Mouse (Mus musculus): ENCODE data around the gene Ssbp3. TPM values are rescaled to one million over a fixed set of nuclear protein-coding genes. Genes with fewer than 3 reads are reported as not detected.
A peak's percentile ranks its signal among the peaks of the same experiment; 100 is the strongest.

Gene Ssbp3
- total RNA-seq, 2 experiments from 2014 or later, result 41.6 to 49.9 TPM

DNA sequence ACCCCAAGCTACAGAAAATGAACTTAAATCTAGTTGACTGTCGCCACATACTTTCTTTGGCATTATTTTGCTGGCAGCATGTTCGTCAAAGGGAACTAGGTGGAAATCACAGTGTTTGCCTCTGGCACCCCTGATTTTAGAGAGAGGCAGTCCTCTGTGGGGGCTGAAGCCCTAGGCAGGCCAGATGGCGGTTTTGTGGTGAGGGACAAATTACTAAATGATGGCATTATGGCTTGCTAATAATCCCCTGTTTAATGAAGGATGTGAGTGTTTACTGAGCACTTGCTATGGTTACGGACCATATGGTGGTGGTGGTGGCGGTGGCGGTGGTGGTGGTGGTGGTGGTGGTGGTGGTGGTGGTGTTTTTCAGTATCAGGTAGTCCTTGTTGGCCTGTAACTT, 16.5 kb downstream of the Ssbp3 start:
- no peak for DNase-seq
- intact Hi-C loops (cut with DNase I), result no loop called here

DNA sequence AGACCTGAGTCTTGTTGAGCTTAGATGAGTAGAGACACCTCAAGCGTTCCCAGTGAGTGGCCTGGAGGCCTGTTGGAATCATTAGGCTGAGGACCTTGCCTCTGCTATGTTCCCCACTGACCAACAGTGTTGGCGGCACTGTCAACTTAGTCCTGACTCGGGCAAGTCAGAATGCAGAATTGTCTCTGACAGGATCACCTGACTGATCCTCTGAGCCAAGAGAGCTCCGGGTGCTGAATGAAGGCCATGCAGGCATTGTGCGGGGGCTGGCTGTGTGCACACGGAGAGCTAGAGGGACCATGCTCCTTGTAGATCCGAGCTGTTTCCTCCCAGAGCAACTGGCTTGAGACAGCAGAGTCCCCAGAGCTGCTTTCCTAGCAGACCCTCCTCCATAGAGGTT, 18.5 kb downstream of the Ssbp3 start:
- peak in 1 of 2 experiments; percentile 38 for DNase-seq
- intact Hi-C loops (cut with DNase I), result no loop called here

DNA sequence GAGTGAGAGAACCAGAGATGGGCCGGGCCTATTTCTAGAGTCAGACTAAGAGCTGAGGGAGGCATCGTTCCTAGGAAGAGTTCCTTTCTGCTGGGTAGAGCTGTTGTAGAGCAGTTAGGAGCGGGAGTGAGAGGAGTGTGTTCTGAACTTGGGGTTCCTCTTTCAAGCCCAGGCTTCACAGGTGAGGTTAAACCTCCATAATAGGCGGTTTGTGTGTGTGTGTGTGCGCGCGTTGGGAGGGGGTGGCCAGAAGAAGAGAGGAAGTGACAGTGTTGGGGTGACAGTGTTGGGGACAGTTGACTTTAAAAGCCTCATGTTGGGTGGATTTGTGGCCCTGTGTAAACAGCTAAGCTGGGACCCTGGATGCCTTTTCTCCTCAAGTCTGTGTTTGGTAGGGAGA, 22.1 kb downstream of the Ssbp3 start:
- intact Hi-C loops (cut with DNase I), result no loop called here
- DNase-seq, result no peak

DNA sequence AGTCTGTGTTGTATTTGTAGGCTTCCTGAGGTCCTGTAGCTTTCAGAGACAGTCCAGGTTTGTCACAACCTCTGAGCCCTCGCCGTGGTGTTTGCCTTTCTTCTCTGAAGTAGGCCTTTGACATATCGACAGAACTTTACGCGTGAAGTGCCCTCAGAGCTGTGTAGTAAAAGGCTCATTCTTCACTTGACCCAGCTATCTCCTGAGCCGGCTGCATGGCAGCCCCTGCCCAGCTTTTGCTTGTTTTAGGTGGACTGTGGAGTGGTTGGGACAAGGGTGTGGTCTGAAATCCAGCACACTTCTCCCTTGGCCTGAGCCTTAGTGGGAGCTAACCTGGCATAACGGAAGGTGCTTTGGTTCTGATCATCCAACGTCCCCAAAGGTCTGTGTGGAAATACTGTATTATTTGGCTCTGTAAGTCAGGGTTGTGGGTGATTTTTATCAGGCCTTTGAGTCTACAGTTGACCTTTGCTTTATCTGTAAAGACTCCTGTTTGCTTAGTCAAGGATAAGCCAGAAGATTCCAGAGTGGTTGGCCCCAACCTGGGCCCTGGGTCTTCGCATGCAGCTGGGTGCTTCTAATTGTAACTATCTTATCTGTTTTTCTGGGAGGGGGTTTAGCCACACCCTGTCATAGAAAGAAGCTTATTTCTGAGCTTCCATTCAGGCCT, 23.4 kb downstream of the Ssbp3 start:
- no peak for DNase-seq
- intact Hi-C loops (cut with DNase I), result no loop called here

DNA sequence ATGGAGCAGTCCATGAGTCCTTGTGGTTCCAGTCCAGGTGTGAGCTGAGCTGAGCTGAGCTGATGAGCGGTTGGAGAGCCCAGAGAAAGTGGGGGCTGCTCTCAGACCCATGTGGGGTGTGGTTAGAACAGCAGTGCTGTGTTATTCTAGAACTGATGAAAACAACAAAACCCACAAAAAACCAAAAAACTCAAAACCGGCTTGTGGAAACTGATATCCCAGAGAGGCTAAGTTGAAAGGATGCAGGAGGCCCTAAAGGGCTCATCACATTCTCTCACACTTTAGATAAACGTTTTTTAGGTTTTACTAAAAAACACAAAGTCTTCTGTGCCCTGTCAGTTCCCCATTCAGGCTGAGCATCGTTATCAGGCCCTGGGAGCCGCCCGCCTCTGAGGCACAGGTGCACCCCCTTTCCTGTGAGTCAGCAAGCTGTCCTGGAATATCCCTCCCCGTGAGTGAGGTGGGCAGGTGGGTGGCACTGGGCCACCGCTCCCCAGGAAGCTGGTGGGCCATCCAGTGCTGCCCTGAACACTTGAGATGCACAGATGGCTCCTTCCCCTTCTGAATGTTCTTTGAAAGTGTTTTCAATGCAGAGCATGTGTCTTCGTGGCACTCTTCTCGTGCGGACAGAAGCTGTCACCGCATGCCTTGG, 24.6 kb downstream of the Ssbp3 start:
- intact Hi-C loops (cut with DNase I), result no loop called here
- DNase-seq, result no peak

DNA sequence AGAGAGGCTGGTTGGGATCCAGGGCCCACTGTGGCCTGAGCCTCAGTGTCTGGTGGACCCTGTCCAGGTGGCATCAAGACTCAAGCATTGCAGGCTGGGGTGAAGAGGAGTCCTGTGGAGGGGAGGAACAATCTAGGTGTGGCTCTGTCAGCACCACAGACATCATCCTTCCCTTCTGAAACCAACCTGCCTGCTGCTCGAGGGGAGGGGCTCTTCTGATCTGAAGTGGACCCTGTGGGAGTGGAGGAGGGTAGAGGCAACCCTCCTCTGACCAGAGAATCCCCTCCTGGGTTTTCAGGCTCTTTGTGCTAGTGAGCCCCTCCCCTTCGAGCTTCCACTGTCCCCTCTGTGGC, 25.1 kb downstream of the Ssbp3 start:
- intact Hi-C loops (cut with DNase I), result no loop called here

DNA sequence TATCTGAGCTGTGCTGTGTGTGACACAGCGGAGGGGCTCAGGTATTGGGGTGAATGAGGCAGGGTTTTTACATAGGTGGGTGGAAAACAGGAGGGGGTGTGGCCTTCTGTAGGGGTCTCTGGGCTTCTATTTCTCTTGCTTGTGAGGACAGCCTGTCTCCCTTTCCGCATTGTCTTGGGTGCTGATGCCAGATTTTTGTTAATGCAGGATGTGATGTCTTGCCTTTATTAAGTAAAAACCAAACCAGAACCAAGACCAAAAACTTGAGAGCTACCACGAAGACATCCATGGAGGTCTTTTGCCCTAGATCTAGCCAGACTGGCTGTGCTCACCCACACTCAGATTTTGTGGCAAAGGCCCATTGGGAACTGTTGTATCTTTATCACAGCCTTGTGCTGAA, 25.5 kb downstream of the Ssbp3 start:
- DNase-seq, result no peak
- intact Hi-C loops (cut with DNase I), result no loop called here

More for the DNA sequence above, 25.1 kb downstream of the Ssbp3 start:
- DNase-seq, result no peak

DNA sequence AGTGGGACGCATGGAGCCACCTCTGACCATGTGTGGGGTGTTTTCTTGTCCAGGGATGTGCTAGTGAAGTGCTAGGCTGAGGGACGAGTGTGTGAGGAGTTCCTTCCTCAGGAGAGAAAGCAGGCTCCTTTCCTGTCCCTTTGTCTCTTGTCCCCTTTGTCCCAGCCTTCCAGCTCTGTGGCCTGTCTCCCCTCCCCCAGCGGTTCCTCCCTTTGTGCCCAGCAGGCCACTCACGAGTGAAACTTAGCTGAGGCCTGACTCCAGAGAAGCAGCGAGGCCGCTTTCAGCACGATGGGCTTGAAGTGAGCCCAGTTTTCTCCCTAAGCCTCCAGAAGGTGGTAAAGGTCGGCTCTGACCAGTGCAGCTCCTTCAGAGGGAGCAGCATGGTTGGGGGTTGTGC, 26.2 kb downstream of the Ssbp3 start:
- DNase-seq, result peak; percentile 45 to 48
- intact Hi-C loops (cut with DNase I), result no loop called here

DNA sequence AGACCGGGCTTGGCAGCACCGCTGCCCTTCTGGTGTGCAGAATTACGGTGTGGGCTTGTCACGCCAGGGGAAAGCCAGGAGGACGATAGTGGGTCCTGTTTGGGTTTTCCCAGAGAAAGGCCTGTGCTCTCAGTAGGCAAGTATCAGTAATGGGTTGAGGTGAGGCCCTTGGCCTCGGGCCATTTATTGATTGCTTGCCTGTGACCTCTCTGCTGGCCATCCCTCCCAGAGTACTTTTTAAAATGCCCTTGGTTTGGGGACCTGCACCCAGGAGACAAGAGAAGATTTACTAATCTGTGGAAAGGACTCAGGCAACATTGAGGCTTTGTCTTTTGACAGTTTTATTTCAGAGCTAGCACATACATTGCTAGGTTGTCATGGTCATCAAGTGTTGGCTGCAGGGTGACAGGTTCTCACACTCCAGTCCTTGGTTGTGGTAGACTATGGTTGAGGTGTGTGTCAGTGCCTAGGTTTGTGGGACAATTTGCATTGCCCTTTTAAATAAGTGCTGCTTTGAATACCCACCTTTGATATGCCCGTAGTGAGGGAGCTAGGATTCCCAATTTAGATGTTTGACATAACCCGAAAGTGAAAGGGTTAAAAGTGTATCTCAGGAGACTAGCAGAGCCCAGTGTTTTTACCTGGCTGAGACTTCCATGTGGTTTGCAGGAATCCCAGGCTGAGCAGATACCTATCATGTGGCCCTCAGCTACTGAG, 28.2 kb downstream of the Ssbp3 start:
- DNase-seq, result no peak
- intact Hi-C loops (cut with DNase I), result no loop called here

DNA sequence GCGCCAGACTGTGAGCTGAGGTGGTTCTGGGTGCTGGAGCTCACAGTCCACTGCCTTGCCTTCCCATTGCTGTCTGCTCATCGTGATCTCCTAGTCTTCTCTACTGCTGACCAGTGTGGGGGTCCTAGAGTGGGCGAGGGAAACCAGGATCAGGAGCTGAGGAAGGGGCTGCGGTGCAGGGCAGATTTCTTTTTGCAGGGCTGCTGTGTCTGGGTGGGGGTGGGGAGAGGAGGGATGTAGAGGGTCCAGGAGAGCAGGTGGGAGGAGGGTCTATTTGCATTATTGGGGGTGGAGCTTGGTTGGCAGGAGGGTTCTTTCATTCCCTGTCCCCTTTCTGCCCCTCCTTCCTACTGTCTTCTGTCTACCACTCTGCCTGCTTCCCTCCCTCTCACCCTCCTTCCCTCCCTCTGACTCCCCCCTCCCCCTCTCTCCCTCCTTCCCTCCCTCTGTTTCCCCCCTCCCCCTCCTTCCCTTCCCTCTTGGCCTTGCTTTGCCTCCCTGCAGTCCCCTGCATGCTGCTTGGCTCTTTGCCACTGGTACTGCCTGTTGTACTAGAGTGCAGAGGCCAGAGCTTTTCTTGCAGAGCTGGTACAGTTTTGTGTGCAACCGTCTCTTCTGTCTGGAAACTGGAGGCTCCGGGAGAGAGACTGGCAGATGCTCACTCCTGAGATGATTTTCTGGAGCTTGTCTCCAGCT, 28.9 kb downstream of the Ssbp3 start:
- intact Hi-C loops (cut with DNase I), result no loop called here
- DNase-seq, result peak; percentile 43 to 67

DNA sequence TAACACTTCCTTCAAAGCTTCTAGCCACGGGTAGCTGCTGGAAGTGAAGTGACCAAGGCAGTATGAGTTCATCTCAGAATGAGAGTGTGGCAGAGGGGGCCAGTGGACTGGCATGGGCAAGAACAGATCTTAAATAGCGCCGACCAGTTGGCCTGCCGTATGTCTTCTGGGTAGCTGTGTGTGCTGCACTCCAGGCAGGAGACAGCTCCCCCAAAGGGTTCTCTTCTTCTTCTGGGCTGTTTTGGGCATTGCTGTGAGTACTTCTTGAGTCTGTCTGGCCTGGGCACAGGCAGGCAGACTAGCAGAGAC, 29.4 kb downstream of the Ssbp3 start:
- intact Hi-C loops (cut with DNase I), result no loop called here
- DNase-seq, result no peak

DNA sequence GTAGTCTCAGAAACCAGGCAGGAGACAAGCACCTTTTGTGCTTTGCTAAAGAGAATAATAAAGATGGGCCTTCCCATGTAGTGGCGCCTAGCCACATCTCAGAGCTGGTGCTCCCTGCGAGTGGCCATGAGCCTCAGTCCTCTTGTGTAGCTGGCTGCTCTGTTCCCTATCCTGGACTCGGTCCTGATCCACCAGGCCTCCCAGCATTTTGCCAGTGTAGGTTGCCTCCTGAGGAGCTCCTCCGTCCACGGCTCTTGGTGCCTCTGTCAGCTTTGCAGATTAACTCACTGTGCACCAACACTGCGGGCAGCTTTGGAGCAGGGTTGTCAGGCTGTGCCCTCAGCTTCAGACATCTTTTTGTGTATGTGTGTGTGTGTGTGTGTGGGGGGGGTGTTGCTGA, 30.4 kb downstream of the Ssbp3 start:
- intact Hi-C loops (cut with DNase I), result no loop called here

DNA sequence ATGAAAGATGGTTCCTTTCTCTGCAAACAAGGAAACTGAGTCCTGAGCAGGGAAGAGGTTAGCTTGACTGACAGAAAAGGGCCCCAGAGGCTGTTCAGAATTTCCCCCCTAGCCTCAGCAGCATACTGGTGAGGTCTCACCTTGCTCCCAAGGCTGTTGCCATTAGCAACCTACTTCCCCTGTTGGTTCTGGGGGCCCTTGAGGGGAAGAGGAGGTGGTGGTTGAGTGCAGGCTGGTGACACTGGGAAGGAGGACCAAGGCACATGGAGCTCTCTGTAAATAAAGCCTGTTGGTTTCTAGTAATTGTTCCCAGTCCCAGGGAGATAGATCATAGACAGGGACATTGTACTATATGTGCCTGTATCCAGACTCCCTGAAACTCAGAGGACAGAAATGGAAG, 31.0 kb downstream of the Ssbp3 start:
- intact Hi-C loops (cut with DNase I), result no loop called here
- DNase-seq, result no peak

More for the DNA sequence above, 30.4 kb downstream of the Ssbp3 start:
- no peak for DNase-seq

DNA sequence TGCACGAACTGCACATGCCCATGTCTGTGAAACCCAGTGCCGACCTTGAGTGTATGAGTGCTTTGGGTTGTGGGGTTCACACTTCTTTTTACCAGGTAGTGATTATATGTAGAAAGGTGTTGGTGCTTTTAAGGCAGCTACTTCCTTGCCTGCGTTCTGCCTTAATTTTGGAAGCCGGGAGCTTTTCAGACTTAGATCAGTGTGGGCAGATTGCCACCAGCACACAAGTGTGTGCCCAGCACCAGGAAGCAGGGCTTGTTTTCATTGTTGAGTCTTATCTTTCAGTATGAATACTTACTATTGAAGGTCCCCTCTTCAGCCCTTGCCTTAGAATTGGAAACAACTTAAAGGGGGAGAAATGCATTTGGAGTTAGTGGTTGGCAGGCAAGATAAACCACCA, 32.0 kb downstream of the Ssbp3 start:
- no peak for DNase-seq
- intact Hi-C loops (cut with DNase I), result no loop called here

DNA sequence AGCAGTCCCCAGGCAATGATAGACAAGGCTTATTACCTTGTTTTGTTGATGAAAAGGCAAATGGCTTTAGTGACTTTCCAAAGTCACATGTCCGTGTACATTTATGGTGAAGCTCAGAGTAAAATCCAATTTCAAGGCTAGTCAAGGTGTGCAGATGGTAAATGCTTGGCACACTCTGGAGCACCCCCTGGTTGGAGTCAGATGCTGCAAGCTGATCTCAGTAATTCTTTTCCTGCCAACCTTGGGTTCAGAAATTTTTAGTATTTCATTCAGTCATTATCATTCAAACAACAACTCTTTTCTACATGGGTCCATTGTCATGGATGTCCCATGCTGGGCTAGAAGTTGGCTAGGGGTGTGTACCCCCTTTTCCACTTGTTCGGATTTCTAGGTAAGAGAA, 33.1 kb downstream of the Ssbp3 start:
- no peak for DNase-seq
- intact Hi-C loops (cut with DNase I), result no loop called here

DNA sequence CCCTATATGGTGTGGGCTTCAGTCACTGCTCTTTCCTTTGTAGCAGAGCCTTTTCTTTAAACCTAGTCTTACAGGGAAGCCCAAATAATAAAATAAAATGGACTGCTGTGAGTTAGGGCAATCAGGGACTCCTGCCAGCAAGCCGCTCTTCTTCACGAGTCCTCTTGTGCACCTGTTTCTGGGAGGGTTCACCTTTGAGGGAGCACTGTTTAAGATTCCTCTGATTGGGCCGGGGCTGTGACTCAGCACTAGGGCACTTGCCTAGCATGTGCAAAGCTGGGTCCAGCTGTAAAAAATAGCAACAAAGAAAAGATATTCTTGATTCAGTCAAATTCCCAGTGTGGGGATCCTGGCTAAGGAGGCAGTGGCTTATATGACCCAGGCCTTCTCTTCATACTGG, 34.4 kb downstream of the Ssbp3 start:
- intact Hi-C loops (cut with DNase I), result no loop called here
- no peak for DNase-seq

DNA sequence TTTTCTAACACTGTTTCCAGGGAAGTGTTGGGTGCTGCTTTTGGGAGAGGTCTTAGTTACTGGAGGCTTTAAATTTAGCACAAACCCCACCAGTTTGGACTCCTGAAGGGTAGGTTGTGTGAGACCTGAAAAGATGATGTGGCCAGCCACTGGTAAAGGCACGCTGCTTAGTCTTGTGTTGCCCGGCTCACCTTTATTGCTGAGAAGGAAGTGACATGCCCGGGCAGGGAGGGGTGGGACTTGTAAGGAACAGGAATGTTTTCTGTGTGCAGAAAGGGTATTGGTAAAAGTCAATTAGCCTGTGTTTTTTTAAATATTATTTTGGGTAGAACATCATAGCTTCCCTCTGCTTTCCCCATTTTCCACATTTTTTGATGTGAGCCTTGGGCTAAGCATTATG, 37.2 kb downstream of the Ssbp3 start:
- intact Hi-C loops (cut with DNase I), result no loop called here
- no peak for DNase-seq

DNA sequence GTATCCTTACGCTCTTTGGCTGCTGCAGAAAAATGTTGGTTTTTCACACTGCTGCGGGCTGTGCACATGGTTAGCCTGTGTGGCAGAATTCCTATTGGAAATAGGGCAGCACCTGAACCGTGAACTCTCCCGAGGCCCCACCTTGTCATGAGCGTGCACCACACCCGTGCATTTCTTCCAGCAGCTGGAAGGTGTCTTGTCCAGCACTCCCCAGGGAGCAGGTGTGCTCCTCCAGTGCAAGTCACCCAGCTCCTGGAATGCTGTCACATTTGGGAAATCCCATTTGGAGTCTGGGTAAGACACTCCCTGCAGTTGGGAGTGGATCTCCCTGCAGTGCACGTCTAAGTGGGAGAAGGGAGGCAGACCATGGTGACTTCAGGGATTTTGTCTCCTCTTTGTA, 38.0 kb downstream of the Ssbp3 start:
- DNase-seq, result no peak
- intact Hi-C loops (cut with DNase I), result no loop called here

DNA sequence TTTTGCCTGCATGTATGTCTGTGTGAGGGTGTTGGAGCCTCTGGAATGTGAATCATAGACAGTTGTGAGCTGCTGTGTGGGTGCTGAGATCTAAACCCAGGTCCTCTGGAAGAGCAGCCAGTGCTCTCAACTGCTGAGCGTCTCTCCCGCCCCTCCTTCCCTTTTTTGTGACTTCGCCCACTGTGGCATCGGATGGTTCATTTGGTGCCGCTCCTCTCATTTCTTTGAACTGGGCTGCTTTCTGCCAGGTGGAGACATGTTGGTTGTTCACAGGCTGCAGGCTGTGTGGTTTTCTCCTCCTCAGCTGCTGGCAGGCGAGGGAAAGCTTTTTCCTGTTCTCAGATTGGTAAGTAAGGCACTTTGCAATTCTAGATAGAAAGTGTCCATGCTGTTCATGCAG, 38.7 kb downstream of the Ssbp3 start:
- intact Hi-C loops (cut with DNase I), result no loop called here
- no peak for DNase-seq

DNA sequence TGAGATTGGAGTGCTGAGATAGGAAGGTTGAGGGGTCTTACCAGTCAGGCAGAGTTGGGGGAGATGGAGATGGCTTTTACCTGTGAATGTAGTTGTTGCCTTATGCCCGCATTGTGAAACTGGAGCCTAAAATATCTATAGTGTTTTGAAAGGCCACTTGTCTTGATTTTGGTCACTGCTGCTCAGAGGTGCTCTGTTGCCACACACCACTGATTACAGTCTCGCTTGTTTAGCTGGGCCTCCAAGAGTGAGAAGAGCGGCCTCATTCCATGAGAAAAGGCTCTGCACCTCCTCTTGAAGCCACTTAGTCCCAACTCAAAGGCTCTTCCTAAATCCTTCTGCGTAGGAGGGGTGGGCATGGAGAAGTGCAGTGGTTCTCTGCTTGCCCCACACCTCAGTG, 40.3 kb downstream of the Ssbp3 start:
- intact Hi-C loops (cut with DNase I), result no loop called here

DNA sequence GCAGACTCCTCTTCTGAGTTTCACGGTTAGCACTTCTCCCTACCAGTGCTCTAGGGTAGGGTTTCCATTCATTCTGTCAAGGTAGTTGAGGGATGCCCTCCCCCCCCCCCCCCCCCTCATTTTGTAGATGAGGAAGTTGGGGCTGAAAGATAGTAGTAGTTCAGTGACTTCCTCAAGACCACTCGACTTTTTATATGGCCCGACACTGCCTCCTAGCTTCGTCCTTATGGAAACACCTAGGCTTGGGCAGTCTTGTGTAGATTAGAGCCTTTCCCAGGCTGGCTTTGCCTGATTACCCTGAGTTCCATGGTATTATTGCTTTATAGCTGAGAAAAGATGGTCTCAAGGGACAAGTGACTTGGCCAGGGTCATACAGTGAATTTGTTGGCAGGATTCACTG, 41.0 kb downstream of the Ssbp3 start:
- intact Hi-C loops (cut with DNase I), result no loop called here

More for the DNA sequence above, 40.3 kb downstream of the Ssbp3 start:
- DNase-seq, result no peak

DNA sequence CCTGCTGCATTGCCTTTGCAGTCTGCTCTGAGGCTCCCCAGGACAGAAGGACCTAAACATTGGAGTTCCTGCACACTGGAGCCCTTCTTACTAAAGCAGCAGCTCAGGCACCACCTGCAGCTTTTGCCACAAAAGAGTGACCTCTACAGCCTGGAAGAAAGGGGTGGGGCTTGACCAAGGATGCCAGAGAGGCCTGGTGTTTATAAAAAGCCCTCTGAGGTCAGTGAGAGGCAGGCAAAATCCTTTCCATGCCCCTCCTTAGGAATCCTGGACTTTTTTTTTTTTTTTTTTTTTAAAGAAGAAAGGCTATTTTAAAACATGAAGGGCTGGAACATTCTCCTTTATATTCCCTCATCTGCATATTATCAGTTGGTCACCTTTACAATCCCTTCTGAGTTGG, 42.7 kb downstream of the Ssbp3 start:
- DNase-seq, result peak; percentile 26 to 36
- intact Hi-C loops (cut with DNase I), result no loop called here

More for the DNA sequence above, 41.0 kb downstream of the Ssbp3 start:
- DNase-seq, result no peak
